Mouse (Mus musculus) forebrain, embryonic 10.5 days (tissue): ENCODE measurements at regions not wholly inside any gene's neighbourhood (a gene's known extent, or its start where the extent isn't known, plus 50 kb on each side); places are given as distances from the start of the nearest gene placed in this dataset.
A peak's percentile ranks its signal among the peaks of the same experiment; 100 is the strongest.

ENCODE experiments used
- DNase-seq: peaks from one replicate; pipeline ENCODE4 v3.0.0-alpha.2; 2017; ENCODE audit warnings: low spot score; ENCODE audit errors: extremely low spot score
- H3K27ac ChIP-seq: fragments of 300-500 bp; sonication (generic); 2 replicates; pipeline ENCODE4 v1.5.1; 2016; ENCODE audit warnings: mild to moderate bottlenecking
- H3K27me3 ChIP-seq: fragments of 300-500 bp; sonication (generic); 2 replicates; pipeline ENCODE4 v1.6.1; 2016; ENCODE audit warnings: mild to moderate bottlenecking; ENCODE audit not compliant: poor library complexity, severe bottlenecking
- H3K36me3 ChIP-seq: fragments of 300-500 bp; sonication (generic); replicated peaks from 2 replicates; pipeline ENCODE4 v1.6.1; 2016; ENCODE audit warnings: mild to moderate bottlenecking, moderate library complexity
- H3K4me1 ChIP-seq: fragments of 300-500 bp; sonication (generic); 2 replicates; pipeline ENCODE4 v1.6.1; 2016
- H3K4me3 ChIP-seq: fragments of 300-500 bp; sonication (generic); 2 replicates; pipeline ENCODE4 v1.5.1; 2016; ENCODE audit warnings: mild to moderate bottlenecking, moderate library complexity
- H3K9me3 ChIP-seq: fragments of 300-500 bp; sonication (generic); 2 replicates; pipeline ENCODE4 v1.6.1; 2016; ENCODE audit warnings: mild to moderate bottlenecking, moderate library complexity
- WGBS: fragments of 180-500 bp; shearing (Covaris S2); methylation state at CpG from one replicate; pipeline ENCODE4 v1.1.7; 2016; 5-methylcytosine and 5-hydroxymethylcytosine counted together

GRCm38 (mm10) chr14:120137680-120138136 lies 95.5 kb upstream of the Oxgr1 start:
- WGBS: 3% methylated on average over 21 of the region's 21 CpGs
- Histone ChIP-seq H3K27me3 (peaks cover 6% of the 10 kb centered on the region), H3K4me1 (peaks cover 37% of the 10 kb centered on the region), H3K9me3 (no peaks in the 10 kb centered on the region), H3K27ac (peak overlapping the region; percentile 75), H3K4me3 (peak overlapping the region; percentile 35), H3K36me3 (no peaks in the 10 kb centered on the region)
- DNase-seq: peak; percentile 91

- H3K27me3 ChIP-seq: peaks cover 6% of the 10 kb centered on the region
- no peak overlapping the region for H3K4me3 ChIP-seq
- 73% methylated on average over 5 of the region's 5 CpGs for WGBS
- no peaks in the 10 kb centered on the region for H3K9me3 ChIP-seq
- H3K36me3 ChIP-seq: no peaks in the 10 kb centered on the region
- no peak for DNase-seq
- H3K4me1 ChIP-seq: peaks cover 37% of the 10 kb centered on the region
- H3K27ac ChIP-seq: no peak overlapping the region
Observed at GRCm38 (mm10) chr14:120138546-120138945, 96.3 kb upstream of the Oxgr1 start.

- Histone ChIP-seq H3K27me3 (peaks cover 6% of the 10 kb centered on the region), H3K9me3 (no peaks in the 10 kb centered on the region), H3K27ac (peak overlapping the region; percentile 60; the same call in 1 of the 2 replicates), H3K4me1 (peaks cover 35% of the 10 kb centered on the region), H3K4me3 (no peak overlapping the region), H3K36me3 (no peaks in the 10 kb centered on the region)
- DNase-seq: no peak
- WGBS: 90% methylated on average over 14 of the region's 14 CpGs
Observed at GRCm38 (mm10) chr14:120139256-120139655, 97.0 kb upstream of the Oxgr1 start.

GRCm38 (mm10) chr14:120139671-120140071 lies 97.4 kb upstream of the Oxgr1 start:
- DNase-seq: no peak
- peak overlapping the region; percentile 60; the same call in 1 of the 2 replicates for H3K27ac ChIP-seq

DNA sequence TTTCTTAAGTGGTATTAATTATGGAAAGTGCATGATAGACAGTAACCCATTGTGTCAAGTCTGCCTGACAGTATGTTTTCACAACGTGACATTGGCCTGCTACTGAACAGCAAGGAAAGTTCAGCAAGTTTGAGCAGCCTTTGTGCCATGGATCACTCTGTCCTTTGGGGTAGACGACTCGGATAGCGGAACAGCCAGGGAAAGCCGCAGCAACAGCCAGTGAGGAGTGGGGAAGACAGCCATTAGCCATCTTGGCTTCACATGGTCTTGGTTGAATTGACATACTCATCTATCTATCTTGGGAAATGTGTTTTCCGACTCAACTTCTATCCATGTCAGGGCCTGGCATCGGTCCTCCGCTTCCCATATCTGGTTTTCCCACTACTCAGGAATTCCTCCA lies 98.0 kb upstream of the Oxgr1 start:
- H3K27me3 ChIP-seq: peaks cover 6% of the 10 kb centered on the region
- H3K4me3 ChIP-seq: no peak overlapping the region
- H3K4me1 ChIP-seq: peaks cover 35% of the 10 kb centered on the region
- no peaks in the 10 kb centered on the region for H3K36me3 ChIP-seq
- H3K27ac ChIP-seq: peak overlapping the region; percentile 60; the same call in 1 of the 2 replicates
- 93% methylated on average over 8 of the region's 8 CpGs for WGBS
- DNase-seq: no peak
- no peaks in the 10 kb centered on the region for H3K9me3 ChIP-seq

More at GRCm38 (mm10) chr14:120139671-120140071, 97.4 kb upstream of the Oxgr1 start:
- Histone ChIP-seq H3K36me3 (no peaks in the 10 kb centered on the region), H3K4me3 (no peak overlapping the region), H3K9me3 (no peaks in the 10 kb centered on the region), H3K4me1 (peaks cover 35% of the 10 kb centered on the region), H3K27me3 (peaks cover 6% of the 10 kb centered on the region)
- WGBS: 48% methylated on average over 16 of the region's 16 CpGs

GRCm38 (mm10) chr14:120140791-120141747 lies 98.8 kb upstream of the Oxgr1 start:
- no peak overlapping the region for H3K27ac ChIP-seq
- no peaks in the 10 kb centered on the region for H3K9me3 ChIP-seq
- 87% methylated on average over 14 of the region's 14 CpGs for WGBS
- H3K4me3 ChIP-seq: no peak overlapping the region
- H3K36me3 ChIP-seq: no peaks in the 10 kb centered on the region
- no peak for DNase-seq
- peaks cover 35% of the 10 kb centered on the region for H3K4me1 ChIP-seq
- H3K27me3 ChIP-seq: peaks cover 6% of the 10 kb centered on the region

- H3K4me1 ChIP-seq: peaks cover 40% of the 10 kb centered on the region
- no peak for DNase-seq
- H3K36me3 ChIP-seq: no peaks in the 10 kb centered on the region
- no peak overlapping the region for H3K4me3 ChIP-seq
- H3K27me3 ChIP-seq: peaks cover 6% of the 10 kb centered on the region
- 16% methylated on average over 4 of the region's 4 CpGs for WGBS
- H3K27ac ChIP-seq: no peak overlapping the region
- H3K9me3 ChIP-seq: no peaks in the 10 kb centered on the region
Observed at GRCm38 (mm10) chr14:120142281-120142680, 100.0 kb upstream of the Oxgr1 start.

GRCm38 (mm10) chr14:120144451-120144850 lies 102.2 kb upstream of the Oxgr1 start:
- no peaks in the 10 kb centered on the region for H3K9me3 ChIP-seq
- peaks cover 2% of the 10 kb centered on the region for H3K27me3 ChIP-seq
- H3K27ac ChIP-seq: no peak overlapping the region
- no peaks in the 10 kb centered on the region for H3K36me3 ChIP-seq
- 96% methylated on average over 6 of the region's 6 CpGs for WGBS
- H3K4me1 ChIP-seq: peaks cover 30% of the 10 kb centered on the region
- no peak overlapping the region for H3K4me3 ChIP-seq
- no peak for DNase-seq

DNA sequence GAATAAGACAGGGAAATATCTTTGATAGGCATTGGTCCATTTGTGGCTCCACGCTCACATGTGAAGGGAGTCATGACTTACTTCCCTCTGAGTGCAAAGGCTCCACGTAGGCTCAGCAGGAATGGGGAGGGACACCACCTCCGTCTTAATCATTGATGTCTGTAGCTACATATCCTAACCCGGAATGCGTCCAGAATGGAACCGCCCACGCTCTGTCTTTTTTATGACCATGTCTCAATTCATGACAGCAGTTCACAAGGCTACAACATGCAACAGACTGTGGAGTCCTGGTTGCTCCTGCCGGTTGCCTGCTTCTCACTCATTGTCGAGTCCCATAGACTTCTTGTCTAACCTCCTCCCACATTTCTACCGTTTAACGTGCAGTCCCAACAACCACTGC lies 104.1 kb upstream of the Oxgr1 start:
- no peaks in the 10 kb centered on the region; the same call in 1 of the 2 replicates for H3K27me3 ChIP-seq
- H3K4me3 ChIP-seq: no peak overlapping the region
- no peaks in the 10 kb centered on the region for H3K9me3 ChIP-seq
- 88% methylated on average over 11 of the region's 11 CpGs for WGBS
- H3K4me1 ChIP-seq: peaks cover 16% of the 10 kb centered on the region
- no peak overlapping the region for H3K27ac ChIP-seq
- H3K36me3 ChIP-seq: no peaks in the 10 kb centered on the region
- DNase-seq: no peak

- H3K36me3 ChIP-seq: no peaks in the 10 kb centered on the region
- no peak for DNase-seq
- H3K4me1 ChIP-seq: peaks cover 11% of the 10 kb centered on the region
- 68% methylated on average over 8 of the region's 8 CpGs for WGBS
- no peak overlapping the region for H3K27ac ChIP-seq
- H3K9me3 ChIP-seq: no peaks in the 10 kb centered on the region
- H3K27me3 ChIP-seq: no peaks in the 10 kb centered on the region; the same call in 1 of the 2 replicates
- no peak overlapping the region for H3K4me3 ChIP-seq
Observed at GRCm38 (mm10) chr14:120146908-120147770, 104.9 kb upstream of the Oxgr1 start.

DNA sequence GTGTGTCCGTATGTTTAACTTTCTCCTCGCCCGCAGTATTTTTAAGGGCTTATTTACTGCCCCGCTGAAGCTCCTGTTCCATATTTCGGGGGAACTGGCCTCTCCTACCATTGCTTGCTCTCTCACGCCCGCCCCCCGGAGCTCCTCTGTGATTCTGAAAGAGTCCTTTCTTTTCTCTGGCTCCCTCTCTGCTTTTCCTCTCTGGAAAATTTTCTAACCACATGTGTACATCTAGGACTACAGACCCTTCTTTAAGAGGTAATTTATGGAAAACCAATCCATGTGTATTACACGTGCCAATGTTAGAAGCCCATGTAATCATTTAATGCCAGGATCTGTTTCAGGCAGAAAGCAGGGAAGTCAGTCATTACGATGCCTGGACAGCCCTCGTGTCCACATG lies 106.6 kb upstream of the Oxgr1 start:
- DNase-seq: no peak
- Histone ChIP-seq H3K4me1 (peaks cover 6% of the 10 kb centered on the region; the same call in 1 of the 2 replicates), H3K4me3 (no peak overlapping the region), H3K9me3 (no peaks in the 10 kb centered on the region), H3K27me3 (peaks cover 5% of the 10 kb centered on the region), H3K27ac (no peak overlapping the region), H3K36me3 (no peaks in the 10 kb centered on the region)
- WGBS: 82% methylated on average over 11 of the region's 11 CpGs

- no peak overlapping the region for H3K27ac ChIP-seq
- peaks cover 10% of the 10 kb centered on the region for H3K27me3 ChIP-seq
- WGBS: 92% methylated on average over 11 of the region's 11 CpGs
- no peak for DNase-seq
- H3K9me3 ChIP-seq: no peaks in the 10 kb centered on the region
- H3K4me1 ChIP-seq: peaks cover 10% of the 10 kb centered on the region
- no peaks in the 10 kb centered on the region for H3K36me3 ChIP-seq
- no peak overlapping the region for H3K4me3 ChIP-seq
Observed at GRCm38 (mm10) chr14:120149341-120149741, 107.1 kb upstream of the Oxgr1 start.
